Mouse (Mus musculus): ENCODE measurements at regions not wholly inside any gene's neighbourhood (a gene's known extent, or its start where the extent isn't known, plus 50 kb on each side); places are given as distances from the start of the nearest gene placed in this dataset.

- TF ChIP-seq CTCF (IDR thresholded peaks at IDR 0.05; ENCODE audit: control insufficient read depth, insufficient read depth, low read length) (no peak), POLR2A (IDR thresholded peaks at IDR 0.05; ENCODE audit: borderline replicate concordance, control insufficient read depth, low read depth, low read length) (no peak)
Measured at GRCm38 (mm10) chr8:46384926-46385325, 85.9 kb upstream of the Acsl1 start.
